ENCODE assay signal across 8 mouse cellular contexts in genomic region chr19:53181003-53181861, GRCm38 (mm10). TPM values are rescaled to one million over a fixed set of nuclear protein-coding genes. Genes with fewer than 3 reads are reported as not detected.
DNase-seq lines count a peak whose midpoint lies in the region; ATAC-seq and TF ChIP-seq lines count a peak whose summit lies in the region.

No protein-coding gene starts in this region.

- no peak overlapping the region for H3K27ac ChIP-seq in forebrain, postnatal 0 days (ENCODE audit: low read depth, low read length)
- no peak overlapping the region for H3K27ac ChIP-seq in forebrain, embryonic 13.5 days
- peak overlapping the region; percentile 88 for H3K27ac ChIP-seq in brown adipose tissue, adult 24 weeks (replicated peaks; ENCODE audit: low read depth, low read length)
- peak overlapping the region; percentile 86 for H3K27ac ChIP-seq in lung, embryonic 15.5 days

- H3K9me3 ChIP-seq in forebrain, postnatal 0 days (ENCODE audit: low read length): no peaks in the 10 kb centered on the region
- no peaks in the 10 kb centered on the region for H3K9me3 ChIP-seq in forebrain, embryonic 13.5 days (replicated peaks)
- H3K9me3 ChIP-seq in lung, embryonic 15.5 days: no peaks in the 10 kb centered on the region

- H3K4me3 ChIP-seq in forebrain, postnatal 0 days (ENCODE audit: low read depth, low read length): no peak overlapping the region
- H3K4me3 ChIP-seq in forebrain, embryonic 13.5 days: no peak overlapping the region
- H3K4me3 ChIP-seq in brown adipose tissue, adult 24 weeks (ENCODE audit: insufficient read depth, low read depth, low read length): peak overlapping the region; percentile 12; the same call in 1 of the 2 replicates
- no peak overlapping the region for H3K4me3 ChIP-seq in lung, embryonic 15.5 days

- TF ChIP-seq CTCF in forebrain, postnatal 0 days (IDR thresholded peaks at IDR 0.05; ENCODE audit: low read depth): no peak

- no peaks in the 10 kb centered on the region for H3K27me3 ChIP-seq in forebrain, postnatal 0 days (ENCODE audit: insufficient read depth, low read length)
- no peaks in the 10 kb centered on the region for H3K27me3 ChIP-seq in forebrain, embryonic 13.5 days
- no peaks in the 10 kb centered on the region for H3K27me3 ChIP-seq in lung, embryonic 15.5 days

- WGBS in forebrain, postnatal 0 days: 67% methylated on average over 19 of the region's 19 CpGs
- WGBS in forebrain, embryonic 13.5 days: 79% methylated on average over 19 of the region's 19 CpGs
- WGBS in lung, embryonic 15.5 days: 28% methylated on average over 19 of the region's 19 CpGs

- H3K4me2 ChIP-seq in forebrain, postnatal 0 days (ENCODE audit: low read depth): no peak overlapping the region
- H3K4me2 ChIP-seq in forebrain, embryonic 13.5 days: no peak overlapping the region
- peak overlapping the region; percentile 25; the same call in 1 of the 2 replicates for H3K4me2 ChIP-seq in lung, embryonic 15.5 days

- peak; percentile 80 for ATAC-seq in forebrain, postnatal 0 days
- no peak for ATAC-seq in forebrain, embryonic 13.5 days
- ATAC-seq in lung, embryonic 15.5 days (ENCODE audit: borderline replicate concordance, extremely low read depth, low FRiP score, low TSS enrichment): peak; percentile 78

- no peak overlapping the region for H3K9ac ChIP-seq in forebrain, postnatal 0 days
- no peak overlapping the region for H3K9ac ChIP-seq in forebrain, embryonic 13.5 days
- no peak overlapping the region for H3K9ac ChIP-seq in lung, embryonic 15.5 days

- peaks cover 8% of the 10 kb centered on the region for H3K4me1 ChIP-seq in forebrain, postnatal 0 days (ENCODE audit: insufficient read depth)
- H3K4me1 ChIP-seq in forebrain, embryonic 13.5 days: peaks cover 9% of the 10 kb centered on the region
- peaks cover 36% of the 10 kb centered on the region for H3K4me1 ChIP-seq in brown adipose tissue, adult 24 weeks (ENCODE audit: control insufficient read depth, insufficient read depth, insufficient read length, low read length)
- peaks cover 64% of the 10 kb centered on the region for H3K4me1 ChIP-seq in lung, embryonic 15.5 days

- DNase-seq in forebrain, postnatal 0 days: peak; percentile 40
- DNase-seq in heart, postnatal 4 days: peak; percentile 74
- no peak for DNase-seq in retina, postnatal 1 day
- no peak for DNase-seq in spleen, postnatal 10 days (ENCODE audit: low spot score in 2 of 2)
- DNase-seq in urinary bladder, postnatal 25 days (ENCODE audit: low spot score): no peak

- no peaks in the 10 kb centered on the region for H3K36me3 ChIP-seq in forebrain, postnatal 0 days (ENCODE audit: insufficient read depth)
- H3K36me3 ChIP-seq in forebrain, embryonic 13.5 days (ENCODE audit: poor library complexity, severe bottlenecking): no peaks in the 10 kb centered on the region
- H3K36me3 ChIP-seq in lung, embryonic 15.5 days: no peaks in the 10 kb centered on the region

RNA-seq across cellular contexts. Expression of gene Add3, which starts 41.0 kb away (rescaled TPM):
- total RNA-seq in forebrain, postnatal 0 days (2014; rRNA removed): 51.9 and 52.6 TPM in 2 replicates
- 35.9 and 52.3 TPM in 2 replicates for polyA plus RNA-seq in forebrain, postnatal 0 days (2015; fragmentation: Nextera tagmentation; extraction: Ambion mirVana)
- 34.2 and 34.5 TPM in 2 replicates for polyA plus RNA-seq in forebrain, embryonic 13.5 days (2015; fragmentation: Nextera tagmentation; extraction: Ambion mirVana)
- polyA plus RNA-seq in brown adipose tissue, adult 24 weeks (2012; ENCODE audit: insufficient read depth, insufficient read length, missing spikeins): 40.1 and 40.8 TPM in 2 replicates
- 100 to 1,000 TPM in 1 of 2 experiments, 10 to 100 TPM in 1; 99.0 to 102 TPM for total RNA-seq in heart, postnatal 4 days (2021)
- polyA plus RNA-seq in lung, embryonic 15.5 days (2015; fragmentation: Nextera tagmentation; extraction: Ambion mirVana): 106 and 109 TPM in 2 replicates

Comparison
In these comparisons a context has a peak if more than half of its experiments do, and no peak if none do; other contexts are left out.
1. DNase-seq: peak in forebrain, postnatal 0 days (single experiment) and heart, postnatal 4 days (single experiment); none in retina, postnatal 1 day (single experiment), spleen, postnatal 10 days (0 of 2) and urinary bladder, postnatal 25 days (single experiment).
2. H3K27ac ChIP-seq: peak in brown adipose tissue, adult 24 weeks (single experiment) and lung, embryonic 15.5 days (single experiment); none in forebrain, postnatal 0 days (single experiment) and forebrain, embryonic 13.5 days (single experiment).